Mouse (Mus musculus) limb, embryonic 15.5 days (tissue): ENCODE results near the gene Il11. TPM values are rescaled to one million over a fixed set of nuclear protein-coding genes. Genes with fewer than 3 reads are reported as not detected.
"Not testable (repeated sequence)": the region's sequence is repeated elsewhere in the genome, so short reads cannot be mapped to it uniquely, and the experiment has no call there.

ENCODE experiments used
- ATAC-seq: fragments of 200-750 bp; cut with Nextera tagmentation; 2 replicates; pipeline ENCODE4 v1.8.0; 2017; ENCODE audit warnings: low read depth, moderate TSS enrichment; ENCODE audit not compliant: insufficient number of reproducible peaks, low FRiP score, low TSS enrichment
- H3K27ac ChIP-seq: fragments of 300-500 bp; sonication (generic); 2 replicates; pipeline ENCODE4 v1.5.1; 2015; ENCODE audit warnings: moderate library complexity, mild to moderate bottlenecking, inconsistent platforms
- H3K27me3 ChIP-seq: fragments of 300-500 bp; sonication (generic); 2 replicates; pipeline ENCODE4 v1.6.1; 2015; ENCODE audit warnings: inconsistent platforms
- H3K36me3 ChIP-seq: fragments of 300-500 bp; sonication (generic); 2 replicates; pipeline ENCODE4 v1.6.1; 2015; ENCODE audit warnings: inconsistent platforms
- H3K4me1 ChIP-seq: fragments of 300-500 bp; sonication (generic); 2 replicates; pipeline ENCODE4 v1.6.1; 2015; ENCODE audit warnings: inconsistent platforms
- H3K4me2 ChIP-seq: fragments of 300-500 bp; sonication (generic); 2 replicates; pipeline ENCODE4 v1.6.1; 2015; ENCODE audit warnings: mild to moderate bottlenecking, inconsistent platforms
- H3K4me3 ChIP-seq: fragments of 300-500 bp; sonication (generic); 2 replicates; pipeline ENCODE4 v1.5.1; 2015; ENCODE audit warnings: mild to moderate bottlenecking, inconsistent platforms
- H3K9ac ChIP-seq: fragments of 300-500 bp; sonication (generic); 2 replicates; pipeline ENCODE4 v1.6.1; 2015; ENCODE audit warnings: inconsistent platforms
- H3K9me3 ChIP-seq: fragments of 300-500 bp; sonication (generic); 2 replicates; pipeline ENCODE4 v1.6.1; 2016; ENCODE audit warnings: inconsistent platforms
- WGBS: fragments of 180-500 bp; shearing (Covaris S2); methylation state at CpG from one replicate; pipeline ENCODE4 v1.1.7; 2015; 5-methylcytosine and 5-hydroxymethylcytosine counted together
- polyA plus RNA-seq: library from polyadenylated mRNA; unstranded; fragments of >200 nt; fragmentation: Nextera tagmentation; extraction: Ambion mirVana; gene quantifications from 2 replicates; pipeline ENCODE4 v1.2.1, GENCODE M21; 2015

Gene Il11
- polyA plus RNA-seq, 1 experiment from 2014 or later = 0.49 TPM

DNA sequence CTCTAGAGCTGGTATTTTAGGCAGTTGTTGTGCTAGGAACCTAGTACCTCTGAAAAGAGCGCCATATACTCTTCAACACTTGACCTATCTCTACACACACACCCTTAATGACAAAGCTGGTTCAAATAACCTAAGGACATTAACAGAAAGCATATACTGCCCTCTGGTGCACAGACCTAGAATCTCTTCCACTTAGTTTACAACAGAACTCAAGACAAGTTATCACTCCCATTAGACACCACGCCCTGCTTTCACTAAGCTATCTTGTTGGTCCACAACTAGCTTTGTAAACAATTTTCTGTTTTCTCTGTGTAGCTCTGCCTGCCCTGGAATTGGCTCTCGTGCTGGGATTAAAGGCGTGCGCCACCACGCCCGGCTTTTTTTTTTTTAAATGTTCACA, 24.1 kb upstream of the Il11 start:
- Histone ChIP-seq H3K4me1 (peaks cover 19% of the 10 kb centered on the region), H3K4me2 (no peak overlapping the region), H3K27ac (no peak overlapping the region), H3K27me3 (no peaks in the 10 kb centered on the region), H3K36me3 (peaks cover 53% of the 10 kb centered on the region), H3K4me3 (no peak overlapping the region), H3K9ac (no peak overlapping the region), H3K9me3 (no peaks in the 10 kb centered on the region)
- WGBS = 84% methylated on average over 7 of the region's 7 CpGs
- no peak for ATAC-seq

DNA sequence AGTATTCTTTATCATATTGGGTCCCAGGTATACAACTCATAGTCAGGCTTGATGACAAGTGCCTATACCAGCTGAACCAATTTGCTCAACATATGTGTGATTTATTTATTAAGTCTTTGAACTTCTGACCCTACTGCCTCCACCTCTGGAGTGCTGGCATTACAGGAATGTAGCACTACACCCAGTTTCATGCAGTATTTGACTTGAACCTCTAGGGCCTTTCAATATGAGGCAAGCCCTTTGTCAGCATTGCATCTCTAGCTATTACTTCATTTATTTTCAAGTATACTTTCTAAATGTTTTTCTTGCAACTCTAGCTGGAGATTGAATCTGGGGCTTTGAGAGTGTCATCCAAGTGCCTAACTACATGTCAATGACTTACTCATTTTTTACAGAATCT, 19.6 kb upstream of the Il11 start:
- no peak for ATAC-seq
- no peak overlapping the region for H3K4me3 ChIP-seq
- peaks cover 33% of the 10 kb centered on the region for H3K36me3 ChIP-seq
- no peak overlapping the region for H3K4me2 ChIP-seq
- H3K27me3 ChIP-seq = no peaks in the 10 kb centered on the region
- H3K27ac ChIP-seq = no peak overlapping the region
- H3K4me1 ChIP-seq = no peaks in the 10 kb centered on the region
- H3K9ac ChIP-seq = no peak overlapping the region
- no peaks in the 10 kb centered on the region for H3K9me3 ChIP-seq

DNA sequence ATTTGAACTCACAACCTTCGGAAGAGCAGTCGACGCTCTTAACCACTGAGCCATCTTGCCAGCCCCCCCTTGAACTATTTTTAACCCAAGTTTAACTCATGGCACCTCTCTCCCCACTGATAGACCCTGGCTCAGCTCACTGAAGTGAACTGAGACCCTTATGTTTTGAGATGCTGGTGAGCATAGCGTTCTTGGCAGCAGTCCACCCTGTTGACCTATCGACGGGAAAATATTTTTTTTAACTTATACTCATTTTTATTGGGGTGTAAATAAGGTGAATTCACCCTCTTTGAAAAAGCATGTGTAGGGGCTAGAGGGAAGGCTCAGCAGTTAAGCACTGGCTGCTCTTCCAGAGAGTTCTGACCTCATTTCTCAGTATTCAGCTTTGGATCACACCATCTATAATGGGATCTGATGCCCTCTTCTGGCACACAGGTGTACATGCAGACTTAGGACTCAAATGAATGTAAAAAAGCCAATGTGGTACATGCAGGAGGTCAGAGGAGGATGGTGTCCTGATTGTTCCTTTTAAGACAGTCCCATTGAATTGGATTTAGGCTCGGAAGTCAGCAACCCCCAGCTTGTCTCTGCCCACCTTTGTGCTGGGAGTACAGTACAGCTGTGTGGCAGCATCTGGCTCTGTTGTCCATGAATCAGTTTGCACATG, 13.2 kb upstream of the Il11 start:
- Histone ChIP-seq H3K27ac (no peak overlapping the region), H3K9me3 (no peaks in the 10 kb centered on the region), H3K36me3 (peaks cover 37% of the 10 kb centered on the region), H3K4me2 (no peak overlapping the region), H3K4me1 (peaks cover 12% of the 10 kb centered on the region; the same call in 1 of the 2 replicates), H3K9ac (no peak overlapping the region), H3K4me3 (no peak overlapping the region), H3K27me3 (no peaks in the 10 kb centered on the region)
- no peak for ATAC-seq
- 70% methylated on average over 7 of the region's 7 CpGs for WGBS

DNA sequence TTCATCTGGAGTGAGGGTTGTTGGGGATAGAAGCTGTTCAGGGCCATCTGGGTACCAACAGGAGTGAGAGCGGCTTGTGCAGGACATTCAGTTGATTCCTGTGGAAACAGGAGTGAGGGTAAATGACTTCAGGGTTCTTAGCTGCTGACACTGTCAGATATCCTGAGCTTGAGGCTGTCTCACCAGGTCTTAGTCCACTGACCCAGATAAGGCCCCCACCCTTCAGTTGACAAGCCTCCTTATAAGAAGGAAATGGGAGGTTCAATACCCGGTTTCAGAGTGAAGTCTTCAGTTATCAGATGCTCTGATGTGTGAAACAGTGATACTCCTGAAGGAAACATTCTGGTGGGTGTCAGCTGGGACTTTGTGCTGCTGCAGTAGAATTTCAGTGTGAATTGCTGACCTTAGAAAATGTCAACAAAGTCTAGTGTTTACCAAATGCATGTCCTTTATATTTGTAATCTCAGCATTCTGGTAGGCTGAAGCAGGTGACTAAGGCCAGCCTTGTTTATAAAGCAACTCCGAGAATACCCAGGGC, 12.0 kb upstream of the Il11 start:
- H3K4me1 ChIP-seq = peaks cover 14% of the 10 kb centered on the region
- H3K4me3 ChIP-seq = peak overlapping the region; percentile 76; the same call in 1 of the 2 replicates
- H3K9ac ChIP-seq = no peak overlapping the region
- H3K36me3 ChIP-seq = peaks cover 37% of the 10 kb centered on the region
- 92% methylated on average over 3 of the region's 3 CpGs for WGBS
- ATAC-seq = no peak
- no peak overlapping the region for H3K27ac ChIP-seq
- peak overlapping the region; percentile 60 for H3K4me2 ChIP-seq
- H3K27me3 ChIP-seq = no peaks in the 10 kb centered on the region
- H3K9me3 ChIP-seq = no peaks in the 10 kb centered on the region

DNA sequence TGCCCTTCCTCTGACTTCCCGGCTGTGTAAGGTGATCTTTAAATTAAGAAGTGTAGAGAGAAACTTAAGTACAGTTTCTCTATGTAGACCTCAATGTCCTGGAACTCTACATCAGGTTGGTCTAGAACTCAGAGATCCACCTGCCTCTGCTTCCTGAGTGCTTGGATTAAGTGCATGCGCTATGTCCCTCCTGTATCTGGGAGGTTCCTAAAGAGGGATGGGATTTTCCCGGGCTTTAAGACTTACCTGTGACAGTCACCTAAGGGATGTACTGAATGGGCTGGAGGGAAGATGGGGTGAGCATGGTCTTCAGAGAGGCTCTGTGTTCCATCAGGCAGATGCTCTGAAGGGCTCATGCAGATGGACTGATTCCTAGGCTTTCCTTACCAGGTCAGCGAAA, 11.0 kb upstream of the Il11 start:
- no peaks in the 10 kb centered on the region for H3K27me3 ChIP-seq
- peak overlapping the region; percentile 60 for H3K4me2 ChIP-seq
- peaks cover 23% of the 10 kb centered on the region for H3K4me1 ChIP-seq
- peak overlapping the region; percentile 76 for H3K4me3 ChIP-seq
- no peak for ATAC-seq
- peaks cover 37% of the 10 kb centered on the region for H3K36me3 ChIP-seq
- peak overlapping the region; percentile 98; the same call in 1 of the 2 replicates for H3K27ac ChIP-seq
- no peaks in the 10 kb centered on the region for H3K9me3 ChIP-seq
- peak overlapping the region; percentile 81 for H3K9ac ChIP-seq
- WGBS = 37% methylated on average over 4 of the region's 4 CpGs

DNA sequence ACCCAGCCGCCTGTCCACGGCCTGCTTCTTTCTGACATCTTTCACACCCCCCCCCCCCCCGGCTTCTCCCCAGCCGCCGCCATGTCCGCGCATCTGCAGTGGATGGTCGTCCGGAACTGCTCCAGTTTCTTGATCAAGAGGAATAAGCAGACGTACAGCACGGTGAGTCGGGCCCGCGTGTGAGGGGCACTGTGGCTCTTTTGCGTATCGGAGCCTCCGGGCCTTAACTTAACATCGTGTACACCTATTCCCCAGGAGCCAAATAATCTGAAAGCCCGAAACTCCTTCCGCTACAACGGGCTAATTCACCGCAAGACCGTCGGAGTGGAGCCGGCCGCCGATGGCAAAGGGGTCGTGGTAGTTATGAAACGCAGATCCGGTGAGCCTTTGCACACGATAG, 10.6 kb upstream of the Il11 start:
- ATAC-seq = not testable (repeated sequence)
- under 1% methylated on average over 31 of the region's 31 CpGs for WGBS
- peaks cover 37% of the 10 kb centered on the region for H3K36me3 ChIP-seq

DNA sequence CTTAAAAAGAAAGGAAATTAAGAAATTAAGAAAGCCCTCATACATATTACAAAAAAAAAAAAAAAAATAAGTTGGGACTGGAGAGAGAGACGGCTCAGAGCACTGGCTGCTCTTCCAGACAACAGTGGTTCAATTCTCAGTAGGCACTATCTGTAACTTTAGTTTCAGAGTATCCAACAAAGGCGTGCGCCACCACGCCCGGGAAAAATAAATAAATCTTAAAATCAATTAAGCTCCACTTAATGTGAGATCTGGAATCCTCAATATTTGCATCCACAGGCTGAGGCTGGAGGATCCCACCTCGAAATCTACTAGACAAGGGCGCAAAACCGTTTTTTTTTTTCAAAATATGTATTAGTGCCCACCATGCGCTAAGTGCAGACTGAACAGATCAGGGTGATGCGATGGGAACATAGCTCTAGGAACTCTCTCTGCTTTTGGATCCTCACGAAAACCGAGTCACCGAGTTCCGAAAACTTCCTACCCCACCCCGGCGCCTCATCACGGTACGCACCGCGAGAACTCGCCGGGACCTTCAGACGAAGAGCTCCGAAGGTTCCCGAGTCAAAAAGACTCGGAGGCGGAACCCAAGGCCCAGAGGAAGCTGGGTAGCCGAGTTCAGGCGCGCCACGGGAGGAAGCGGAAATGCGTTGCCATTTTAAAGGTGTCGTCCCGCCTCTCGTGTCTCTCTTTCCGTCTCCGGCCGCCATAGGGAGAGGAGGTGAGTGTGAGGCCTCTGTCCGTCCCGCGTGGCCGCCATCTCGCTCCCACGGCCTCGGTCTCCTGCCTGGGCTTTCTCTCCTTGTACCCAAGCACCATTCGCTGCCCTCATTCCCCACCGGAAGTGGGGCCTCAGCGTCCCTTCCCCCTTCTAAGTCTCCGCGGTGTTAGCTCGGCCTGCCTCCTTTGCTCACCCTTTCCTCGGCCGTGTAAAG, 9.9 kb upstream of the Il11 start, which contains the start of gene Rpl28:
Gene Rpl28, plus strand, starts transcription at position 597 of the 935 bp plus-strand sequence.
- H3K9me3 ChIP-seq = no peaks in the 10 kb centered on the region
- H3K4me1 ChIP-seq = peaks cover 28% of the 10 kb centered on the region
- H3K27me3 ChIP-seq = no peaks in the 10 kb centered on the region
- peak within 1 kb of the TSS; percentile 60 for H3K4me2 ChIP-seq
- peak within 1 kb of the TSS; percentile 81 for H3K9ac ChIP-seq
- H3K36me3 ChIP-seq = peaks cover 35% of the 10 kb centered on the region
- 2% methylated on average over 54 of the region's 54 CpGs for WGBS
- H3K27ac ChIP-seq = peak within 1 kb of the TSS; percentile 98
- H3K4me3 ChIP-seq = peak within 1 kb of the TSS; percentile 76
- peak; percentile 88 for ATAC-seq

More for the DNA sequence above, 10.6 kb upstream of the Il11 start:
- Histone ChIP-seq H3K4me1 (peaks cover 27% of the 10 kb centered on the region), H3K9ac (peak overlapping the region; percentile 81), H3K27ac (peak overlapping the region; percentile 98), H3K4me2 (peak overlapping the region; percentile 60), H3K4me3 (peak overlapping the region; percentile 76)
- H3K27me3 ChIP-seq, H3K9me3 ChIP-seq: not testable (repeated sequence)

DNA sequence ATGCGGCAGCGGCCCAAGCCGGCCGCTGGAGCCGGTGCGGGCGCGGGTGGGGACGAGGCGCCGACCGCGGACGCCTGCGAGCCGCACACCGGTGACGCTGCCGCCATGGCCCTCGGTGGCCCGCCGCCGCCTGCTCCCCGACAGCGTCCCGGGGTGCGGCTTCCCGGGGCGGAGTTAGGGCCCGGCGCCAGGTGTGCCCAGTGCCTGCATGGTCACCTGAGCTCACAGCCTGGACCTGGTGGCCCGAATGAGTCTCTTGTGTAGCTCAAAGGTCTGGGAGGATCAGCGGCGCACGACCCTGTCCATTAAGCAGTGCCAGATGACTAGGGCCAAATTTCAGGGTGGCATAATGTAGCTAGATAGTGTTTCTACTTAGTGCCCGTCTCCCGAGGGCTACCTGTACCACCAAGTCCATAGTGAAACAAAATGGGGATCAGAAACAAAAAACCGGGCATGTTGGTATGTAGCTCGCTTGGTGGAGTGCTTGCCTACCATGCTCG, 6.8 kb upstream of the Il11 start, which contains the start of gene Tmem238:
Gene Tmem238, minus strand, starts transcription at position 221 of the 500 bp plus-strand sequence.
- Histone ChIP-seq H3K9ac (peak within 1 kb of the TSS; percentile 76), H3K9me3 (no peaks in the 10 kb centered on the region), H3K27ac (peak within 1 kb of the TSS; percentile 82), H3K4me2 (peak within 1 kb of the TSS; percentile 89), H3K4me1 (peaks cover 24% of the 10 kb centered on the region), H3K27me3 (no peaks in the 10 kb centered on the region), H3K4me3 (peak within 1 kb of the TSS; percentile 63), H3K36me3 (peaks cover 10% of the 10 kb centered on the region)
- no peak for ATAC-seq
- 7% methylated on average over 39 of the region's 40 CpGs for WGBS

DNA sequence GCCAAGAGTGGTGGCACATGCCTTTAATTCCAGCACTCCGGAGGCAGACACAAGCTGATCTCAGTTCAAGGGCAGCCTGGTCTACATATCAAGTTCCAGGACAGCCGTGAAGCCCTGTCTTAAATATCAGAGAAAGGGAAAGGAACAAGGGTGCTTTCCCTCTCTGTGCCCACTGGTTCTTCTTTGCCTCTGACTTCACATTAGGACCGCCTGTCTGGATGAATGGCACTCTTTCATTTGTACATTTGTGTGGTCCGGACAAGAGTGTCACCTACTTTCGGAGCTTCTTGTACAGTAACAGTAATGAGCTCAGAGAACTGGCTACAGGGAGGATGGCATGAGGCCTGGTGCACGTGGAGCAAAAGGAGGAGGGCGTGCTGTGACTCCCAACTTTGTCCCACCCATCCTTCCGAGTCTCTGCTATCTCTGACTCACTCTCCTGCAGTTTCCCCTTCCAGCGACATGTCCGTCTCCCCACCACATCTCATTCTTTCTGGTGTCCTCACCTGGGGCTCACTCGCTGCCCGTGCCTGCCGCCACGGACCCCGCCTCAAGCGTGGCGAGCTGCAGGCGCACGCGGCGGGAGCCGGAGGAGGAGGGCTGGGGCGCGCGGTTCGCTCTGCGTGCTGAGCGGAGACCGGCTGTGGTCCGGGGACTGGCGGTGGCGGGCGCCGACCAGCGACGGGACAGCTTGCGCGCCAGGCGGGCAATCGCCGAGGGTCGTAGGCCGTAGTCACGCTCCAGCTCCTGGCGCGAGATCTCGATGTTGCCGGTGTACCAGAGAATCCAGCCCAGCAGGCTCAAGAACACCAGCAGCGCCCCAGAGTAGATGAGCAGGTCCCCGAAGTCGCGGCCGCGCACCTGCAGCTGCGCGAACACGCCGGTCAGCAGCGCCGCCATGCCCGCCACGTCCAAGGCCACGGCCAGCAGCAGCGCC, 6.1 kb upstream of the Il11 start:
- Histone ChIP-seq H3K36me3 (peaks cover 7% of the 10 kb centered on the region; the same call in 1 of the 2 replicates), H3K4me2 (peak overlapping the region; percentile 89), H3K27me3 (no peaks in the 10 kb centered on the region), H3K4me1 (peaks cover 18% of the 10 kb centered on the region), H3K4me3 (peak overlapping the region; percentile 63), H3K9ac (peak overlapping the region; percentile 76), H3K27ac (peak overlapping the region; percentile 82), H3K9me3 (no peaks in the 10 kb centered on the region)
- WGBS = 2% methylated on average over 64 of the region's 64 CpGs
- ATAC-seq = no peak

DNA sequence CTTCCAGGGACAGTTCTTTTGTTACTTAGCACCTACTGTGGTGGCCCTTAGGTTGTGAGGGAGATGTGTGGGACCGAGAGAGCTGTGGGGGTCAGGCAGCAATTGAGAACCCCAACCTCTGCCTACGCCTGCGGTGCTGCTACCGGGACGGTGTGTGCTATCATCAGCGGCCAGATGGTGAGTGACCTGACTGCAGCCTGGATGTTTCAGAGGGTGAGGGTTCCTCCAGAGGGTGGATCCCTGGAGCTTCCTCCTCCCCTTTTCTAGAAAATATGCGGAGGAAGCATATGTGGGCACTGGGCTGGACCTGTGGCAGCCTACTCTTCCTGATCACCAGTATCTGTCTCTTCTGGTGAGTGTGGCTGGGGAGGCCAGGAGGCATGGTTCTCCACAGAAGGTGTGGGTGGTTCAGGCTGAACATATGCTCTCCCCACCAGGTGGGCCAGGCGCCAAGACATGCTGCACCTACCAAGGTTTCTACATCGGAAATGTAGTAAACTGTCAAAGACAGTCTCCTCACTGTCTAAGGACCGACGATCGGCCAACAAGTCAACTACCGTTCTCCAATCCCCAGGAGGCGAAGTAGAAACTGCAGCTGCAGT, 1.1 kb upstream of the Il11 start:
- H3K9ac ChIP-seq = no peak overlapping the region
- no peak overlapping the region for H3K4me3 ChIP-seq
- H3K27ac ChIP-seq = no peak overlapping the region
- no peak for ATAC-seq
- 76% methylated on average over 14 of the region's 14 CpGs for WGBS
- no peak overlapping the region for H3K4me2 ChIP-seq
- no peaks in the 10 kb centered on the region for H3K9me3 ChIP-seq
- peaks cover 12% of the 10 kb centered on the region for H3K4me1 ChIP-seq
- H3K36me3 ChIP-seq = peaks cover 6% of the 10 kb centered on the region; the same call in 1 of the 2 replicates
- H3K27me3 ChIP-seq = peaks cover 22% of the 10 kb centered on the region
